Mouse (Mus musculus): Measurements from ENCODE around the gene Asic1. TPM values are rescaled to one million over a fixed set of nuclear protein-coding genes. Genes with fewer than 3 reads are reported as not detected.

Gene Asic1
- polyA plus RNA-seq, 1 experiment from 2014 or later, result 0.45 TPM

DNA sequence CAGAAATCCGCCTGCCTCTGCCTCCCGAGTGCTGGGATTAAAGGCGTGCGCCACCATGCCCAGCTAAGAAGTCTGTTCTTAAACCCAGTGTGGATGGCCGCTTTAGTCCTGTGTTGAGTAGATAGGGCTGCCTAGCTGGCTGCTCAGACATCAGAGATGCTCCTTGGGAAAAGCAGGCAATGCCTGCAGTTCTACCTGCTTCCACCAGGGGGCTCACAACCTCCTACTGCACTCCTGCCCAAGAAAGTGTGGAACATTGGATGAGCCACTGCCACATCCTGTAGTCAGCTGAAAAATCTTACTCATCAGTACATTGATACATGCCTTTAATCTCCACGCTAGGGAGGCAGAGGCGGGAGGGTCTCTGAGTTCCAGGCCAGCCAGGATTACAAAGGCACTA lies 44.7 kb downstream of the Asic1 start:
- 38% methylated on average over 7 of the region's 7 CpGs for WGBS (ENCODE audit: insufficient replicate concordance)
- no peak overlapping the region for H3K9ac ChIP-seq
- H3K4me2 ChIP-seq, result peak overlapping the region; percentile 26; the same call in 1 of the 2 replicates
- no peak overlapping the region for H3K4me3 ChIP-seq (replicated peaks)
- no peaks in the 10 kb centered on the region for H3K9me3 ChIP-seq (replicated peaks)
- peaks cover 61% of the 10 kb centered on the region for H3K4me1 ChIP-seq (replicated peaks)
- H3K36me3 ChIP-seq (replicated peaks), result peaks cover 27% of the 10 kb centered on the region
- H3K27ac ChIP-seq (replicated peaks), result peak overlapping the region; percentile 41; the same call in 1 of the 2 replicates
- no peaks in the 10 kb centered on the region for H3K27me3 ChIP-seq
- ATAC-seq (ENCODE audit: insufficient read depth), result peak; percentile 29

DNA sequence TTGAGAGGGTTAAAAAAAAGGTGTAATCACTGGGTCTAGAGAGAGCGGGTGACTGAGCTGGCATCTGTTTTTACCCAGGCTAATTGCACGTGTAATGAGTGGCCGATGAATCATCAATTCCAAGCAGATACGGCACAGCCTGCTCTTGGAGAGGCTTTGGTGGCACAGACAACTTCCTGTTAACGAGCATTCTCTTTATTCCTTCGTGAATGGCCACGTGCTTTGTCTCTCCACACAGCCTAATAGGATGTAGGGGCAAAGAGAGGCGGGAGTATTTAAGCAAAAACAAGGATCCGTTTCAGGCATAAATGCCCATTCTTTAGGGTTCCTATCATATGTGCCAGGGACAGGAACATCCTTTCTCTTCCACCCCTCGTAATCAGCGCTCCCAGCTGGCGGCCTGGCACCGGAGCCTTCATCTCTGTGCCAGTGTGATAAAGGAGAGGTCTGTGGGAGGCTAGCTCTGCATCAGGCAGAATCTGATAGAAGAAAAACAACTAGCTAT lies 45.2 kb downstream of the Asic1 start:
- peak; percentile 49 for ATAC-seq (ENCODE audit: insufficient read depth)
- peak overlapping the region; percentile 41 for H3K27ac ChIP-seq (replicated peaks)
- WGBS (ENCODE audit: insufficient replicate concordance), result 48% methylated on average over 13 of the region's 13 CpGs

DNA sequence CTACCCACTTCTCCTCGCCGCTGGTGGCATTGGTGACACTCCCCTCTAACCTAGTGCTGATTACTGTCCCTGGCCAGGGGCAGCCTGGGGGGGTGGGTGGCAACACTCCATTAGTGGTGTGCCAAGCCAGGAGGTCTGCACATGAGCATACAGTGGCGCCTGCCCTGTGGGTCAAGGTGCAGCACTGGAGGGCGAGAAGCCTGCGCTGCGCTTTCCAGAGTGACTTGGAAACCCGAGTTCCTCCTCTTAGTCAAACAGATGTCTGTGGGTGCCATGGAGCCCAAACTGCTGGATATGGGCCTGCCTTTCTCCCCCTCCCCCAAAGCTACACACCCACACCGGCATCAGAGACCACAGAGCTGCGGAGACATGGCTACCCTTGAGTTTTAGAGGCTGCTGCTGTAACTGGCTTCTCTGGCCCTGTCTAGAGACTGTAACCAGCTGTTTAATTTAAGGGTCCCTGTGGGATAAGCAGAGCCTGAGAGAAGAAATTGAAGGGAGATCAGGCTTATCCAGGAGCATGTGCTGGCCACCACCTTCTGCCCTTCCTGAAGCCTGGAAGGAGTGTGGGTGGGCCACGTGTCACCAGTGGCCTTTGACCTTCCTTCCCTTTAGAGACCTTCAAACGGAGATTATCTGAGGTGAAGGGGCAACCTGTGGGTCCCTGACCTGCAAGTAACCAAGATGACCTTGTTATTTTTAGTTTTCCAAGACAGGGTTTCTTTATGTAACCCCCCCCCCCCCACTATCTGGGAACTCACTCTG lies 46.0 kb downstream of the Asic1 start:
- peak overlapping the region; percentile 10; the same call in 1 of the 2 replicates for H3K27ac ChIP-seq (replicated peaks)
- H3K4me1 ChIP-seq (replicated peaks), result peaks cover 50% of the 10 kb centered on the region
- H3K27me3 ChIP-seq, result no peaks in the 10 kb centered on the region
- ATAC-seq (ENCODE audit: insufficient read depth), result no peak; the same call in 1 of the 2 replicates
- 66% methylated on average over 11 of the region's 11 CpGs for WGBS (ENCODE audit: insufficient replicate concordance)
- H3K4me3 ChIP-seq (replicated peaks), result no peak overlapping the region
- H3K9ac ChIP-seq, result no peak overlapping the region
- H3K36me3 ChIP-seq (replicated peaks), result peaks cover 15% of the 10 kb centered on the region
- H3K4me2 ChIP-seq, result no peak overlapping the region
- no peaks in the 10 kb centered on the region for H3K9me3 ChIP-seq (replicated peaks)

More for the DNA sequence above, 45.2 kb downstream of the Asic1 start:
- Histone ChIP-seq H3K27me3 (no peaks in the 10 kb centered on the region), H3K4me1 (replicated peaks) (peaks cover 58% of the 10 kb centered on the region), H3K4me2 (peak overlapping the region; percentile 26), H3K9me3 (replicated peaks) (no peaks in the 10 kb centered on the region), H3K36me3 (replicated peaks) (peaks cover 22% of the 10 kb centered on the region), H3K4me3 (replicated peaks) (no peak overlapping the region), H3K9ac (no peak overlapping the region)

DNA sequence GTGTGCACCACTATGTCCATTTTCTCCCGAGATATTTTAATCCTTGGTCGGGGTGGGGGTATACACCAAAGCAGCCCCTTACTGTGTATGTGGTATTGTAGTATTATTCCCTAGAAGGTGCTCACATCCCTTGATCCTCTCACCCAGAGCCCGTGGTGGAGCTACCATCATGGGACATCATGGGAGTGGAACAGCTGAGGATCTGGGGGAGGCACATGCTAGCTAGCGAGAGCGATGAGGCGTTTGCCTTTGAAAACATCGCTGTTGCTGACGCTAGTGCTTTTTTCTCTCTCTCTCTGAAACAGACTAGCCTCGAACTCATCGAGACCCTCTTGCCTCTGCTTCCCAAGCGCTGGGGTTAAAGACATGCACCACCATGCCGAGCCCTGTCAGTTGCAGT lies 46.6 kb downstream of the Asic1 start:
- WGBS (ENCODE audit: insufficient replicate concordance), result 68% methylated on average over 12 of the region's 12 CpGs
- no peak overlapping the region for H3K9ac ChIP-seq
- H3K4me2 ChIP-seq, result no peak overlapping the region
- no peak overlapping the region for H3K4me3 ChIP-seq (replicated peaks)
- H3K27me3 ChIP-seq, result no peaks in the 10 kb centered on the region
- H3K27ac ChIP-seq (replicated peaks), result no peak overlapping the region
- no peak for ATAC-seq (ENCODE audit: insufficient read depth)
- peaks cover 8% of the 10 kb centered on the region for H3K36me3 ChIP-seq (replicated peaks)
- peaks cover 47% of the 10 kb centered on the region for H3K4me1 ChIP-seq (replicated peaks)
- H3K9me3 ChIP-seq (replicated peaks), result no peaks in the 10 kb centered on the region

DNA sequence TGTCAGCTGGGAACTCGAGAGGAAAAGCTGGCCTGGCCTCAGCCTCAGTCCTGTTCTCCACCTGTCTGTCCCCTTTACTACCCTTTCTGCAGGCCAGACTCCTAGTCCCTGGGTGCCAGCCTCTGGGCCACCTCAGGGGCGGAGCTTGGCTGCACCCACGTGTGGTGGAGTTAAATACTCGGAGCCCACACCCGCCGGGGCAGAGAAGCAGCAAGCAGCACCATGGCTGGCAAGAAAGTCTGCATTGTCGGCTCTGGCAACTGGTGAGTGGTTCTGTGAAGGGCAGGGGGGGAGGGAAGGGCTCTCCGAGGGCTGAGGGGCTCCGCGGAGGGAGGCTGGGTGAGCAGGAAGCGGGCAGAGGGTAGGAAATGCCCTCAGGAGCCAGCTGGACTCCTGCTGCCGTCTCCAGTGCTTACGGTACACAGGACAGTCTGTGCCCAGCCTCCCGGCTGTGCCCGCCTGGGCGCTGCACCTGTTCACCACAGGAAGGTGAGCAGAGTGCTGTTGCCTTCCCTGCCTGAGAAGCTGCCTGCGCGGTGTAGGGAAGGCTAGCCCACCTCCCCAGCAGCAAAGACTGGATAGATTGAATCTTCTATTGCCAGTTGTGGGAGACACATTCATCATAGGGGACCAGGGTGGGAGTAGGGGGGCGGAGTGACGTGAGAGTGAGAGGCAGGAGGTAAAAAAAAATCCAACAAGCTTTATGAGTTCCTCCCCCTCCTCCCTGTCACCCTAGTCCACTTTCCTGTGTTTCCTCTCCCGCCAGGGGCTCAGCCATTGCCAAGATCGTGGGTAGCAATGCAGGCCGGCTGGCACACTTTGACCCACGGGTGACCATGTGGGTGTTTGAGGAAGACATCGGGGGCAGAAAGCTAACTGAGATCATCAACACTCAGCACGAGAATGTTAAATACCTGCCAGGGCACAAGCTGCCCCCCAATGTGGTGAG lies 47.5 kb downstream of the Asic1 start, which contains the start of gene Gpd1:
Gpd1 (plus strand) TSS at position 130 of the 949 bp plus-strand sequence.
- Histone ChIP-seq H3K4me3 (replicated peaks) (peak within 1 kb of the TSS; percentile 40), H3K4me1 (replicated peaks) (peaks cover 53% of the 10 kb centered on the region), H3K9ac (0 out of 2 replicates have a peak within 1 kb of the TSS, but pooled peaks have one; percentile 18), H3K36me3 (replicated peaks) (no peaks in the 10 kb centered on the region), H3K27me3 (0 out of 2 replicates have a peak, but pooled peaks cover 4% of the 10 kb centered on the region), H3K4me2 (peak within 1 kb of the TSS; percentile 43), H3K9me3 (replicated peaks) (no peaks in the 10 kb centered on the region), H3K27ac (replicated peaks) (peak within 1 kb of the TSS; percentile 51)
- no peak for ATAC-seq (ENCODE audit: insufficient read depth)
- 54% methylated on average over 26 of the region's 26 CpGs for WGBS (ENCODE audit: insufficient replicate concordance)

DNA sequence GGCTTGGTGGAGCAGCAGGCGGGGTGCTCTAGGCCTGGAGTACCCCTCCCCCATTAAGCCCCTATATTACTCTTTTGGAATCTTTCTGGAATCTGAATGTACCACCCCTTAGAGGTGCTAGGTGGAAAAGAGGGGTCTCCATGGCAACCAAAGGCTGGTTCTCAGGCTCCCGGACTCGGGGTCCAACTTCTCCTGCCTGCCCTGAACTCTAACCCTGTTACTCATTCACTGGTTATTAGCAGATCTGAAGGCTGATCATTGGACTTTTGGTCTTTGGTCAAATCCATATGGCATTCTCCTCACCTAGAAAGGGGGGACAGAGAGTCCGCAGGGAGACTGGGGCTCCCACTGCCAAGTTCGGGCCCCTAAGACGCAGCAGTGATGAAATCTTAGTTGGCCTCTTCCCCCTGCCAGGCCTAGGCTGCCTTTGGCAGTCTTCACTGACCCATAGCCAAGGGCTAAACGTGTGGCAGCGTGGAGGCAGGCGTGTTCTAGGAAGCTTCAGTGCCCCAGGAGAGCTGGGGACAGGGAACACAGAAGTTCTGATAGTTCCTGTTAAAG lies 48.4 kb downstream of the Asic1 start:
- Histone ChIP-seq H3K4me1 (replicated peaks) (peaks cover 53% of the 10 kb centered on the region), H3K4me3 (replicated peaks) (peak overlapping the region; percentile 40; the same call in 1 of the 2 replicates), H3K9ac (no peak overlapping the region), H3K9me3 (replicated peaks) (no peaks in the 10 kb centered on the region), H3K4me2 (peak overlapping the region; percentile 43), H3K36me3 (replicated peaks) (no peaks in the 10 kb centered on the region), H3K27me3 (0 out of 2 replicates have a peak, but pooled peaks cover 4% of the 10 kb centered on the region), H3K27ac (replicated peaks) (peak overlapping the region; percentile 63)
- no peak for ATAC-seq (ENCODE audit: insufficient read depth)
- 62% methylated on average over 9 of the region's 9 CpGs for WGBS (ENCODE audit: insufficient replicate concordance)

DNA sequence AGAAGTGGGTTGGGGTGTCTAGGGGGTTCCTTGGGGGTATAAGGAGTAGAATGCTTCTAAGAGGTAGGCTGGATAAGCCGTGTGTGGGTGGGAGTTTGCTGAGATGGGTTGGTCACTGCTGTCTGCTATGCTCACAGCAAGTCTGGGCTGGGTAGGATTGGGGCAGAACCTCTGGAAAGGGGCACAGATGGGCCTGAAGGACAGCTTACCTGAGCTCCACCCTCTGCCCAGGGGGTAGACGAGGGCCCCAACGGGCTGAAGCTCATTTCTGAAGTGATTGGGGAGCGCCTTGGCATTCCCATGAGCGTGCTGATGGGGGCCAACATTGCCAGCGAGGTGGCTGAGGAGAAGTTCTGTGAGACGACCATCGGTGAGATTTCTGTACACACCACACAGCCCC lies 49.7 kb downstream of the Asic1 start:
- Histone ChIP-seq H3K27me3 (0 out of 2 replicates have a peak, but pooled peaks cover 4% of the 10 kb centered on the region), H3K27ac (replicated peaks) (no peak overlapping the region), H3K9ac (no peak overlapping the region), H3K4me3 (replicated peaks) (no peak overlapping the region), H3K4me2 (no peak overlapping the region), H3K36me3 (replicated peaks) (no peaks in the 10 kb centered on the region), H3K9me3 (replicated peaks) (no peaks in the 10 kb centered on the region), H3K4me1 (replicated peaks) (peaks cover 55% of the 10 kb centered on the region)
- WGBS (ENCODE audit: insufficient replicate concordance), result 57% methylated on average over 8 of the region's 8 CpGs
- no peak for ATAC-seq (ENCODE audit: insufficient read depth)

DNA sequence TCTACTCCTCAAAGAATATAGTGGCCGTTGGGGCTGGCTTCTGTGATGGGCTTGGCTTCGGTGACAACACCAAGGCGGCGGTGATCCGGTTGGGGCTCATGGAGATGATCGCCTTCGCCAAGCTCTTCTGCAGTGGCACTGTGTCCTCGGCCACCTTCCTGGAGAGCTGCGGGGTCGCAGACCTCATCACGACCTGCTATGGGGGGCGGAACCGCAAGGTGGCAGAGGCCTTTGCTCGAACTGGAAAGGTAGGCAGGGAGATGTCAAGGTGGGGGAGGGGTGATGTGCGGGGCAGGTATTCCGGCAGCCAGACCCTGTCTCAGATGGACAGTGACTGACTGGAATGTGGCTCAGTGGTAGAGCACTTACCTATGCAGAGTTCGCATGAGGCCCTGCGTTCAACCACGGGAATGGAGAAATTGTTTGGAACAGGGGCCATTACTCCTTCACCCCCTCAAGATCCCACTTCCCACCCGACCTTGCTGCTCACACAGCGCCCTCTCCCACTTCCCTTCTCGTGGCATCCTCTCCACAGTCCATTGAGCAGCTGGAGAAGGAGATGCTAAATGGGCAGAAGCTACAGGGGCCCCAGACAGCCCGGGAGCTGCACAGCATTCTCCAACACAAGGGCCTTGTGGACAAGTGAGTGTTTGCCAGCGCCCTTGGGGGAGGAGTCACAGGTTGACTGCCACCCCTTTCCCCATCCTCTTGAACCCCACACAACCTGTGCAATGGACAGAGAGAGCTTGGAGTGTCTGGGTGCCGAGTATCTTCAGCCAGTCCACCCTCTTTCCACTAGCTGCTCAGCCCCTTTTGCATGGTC lies 52.0 kb downstream of the Asic1 start:
- Histone ChIP-seq H3K4me3 (replicated peaks) (no peak overlapping the region), H3K9ac (no peak overlapping the region), H3K4me2 (no peak overlapping the region), H3K27ac (replicated peaks) (no peak overlapping the region), H3K27me3 (0 out of 2 replicates have a peak, but pooled peaks cover 4% of the 10 kb centered on the region), H3K9me3 (replicated peaks) (no peaks in the 10 kb centered on the region), H3K4me1 (replicated peaks) (peaks cover 47% of the 10 kb centered on the region), H3K36me3 (replicated peaks) (no peaks in the 10 kb centered on the region)
- WGBS (ENCODE audit: insufficient replicate concordance), result 69% methylated on average over 25 of the region's 25 CpGs
- no peak for ATAC-seq (ENCODE audit: insufficient read depth)

DNA sequence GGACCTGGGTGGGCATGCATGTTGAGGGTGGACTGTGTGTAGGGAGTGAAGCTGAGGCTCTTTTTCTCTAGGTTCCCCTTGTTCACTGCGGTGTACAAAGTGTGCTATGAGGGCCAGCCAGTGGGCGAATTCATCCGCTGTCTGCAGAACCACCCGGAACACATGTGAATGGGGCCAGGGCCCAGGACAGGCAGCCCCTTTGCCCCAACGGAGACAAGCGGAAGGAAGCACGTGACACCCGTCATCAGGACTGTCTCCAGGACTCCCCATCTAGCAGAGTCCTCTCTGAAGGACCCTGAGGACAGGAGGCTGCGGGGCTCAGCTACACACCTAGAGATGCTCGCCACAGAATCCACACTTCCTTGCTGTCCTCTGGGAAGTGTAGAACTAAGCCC lies 52.9 kb downstream of the Asic1 start:
- Histone ChIP-seq H3K4me3 (replicated peaks) (no peak overlapping the region), H3K4me2 (peak overlapping the region; percentile 85), H3K9ac (no peak overlapping the region), H3K27me3 (0 out of 2 replicates have a peak, but pooled peaks cover 4% of the 10 kb centered on the region), H3K4me1 (replicated peaks) (peaks cover 44% of the 10 kb centered on the region), H3K9me3 (replicated peaks) (no peaks in the 10 kb centered on the region), H3K27ac (replicated peaks) (peak overlapping the region; percentile 84), H3K36me3 (replicated peaks) (peaks cover 8% of the 10 kb centered on the region)
- 43% methylated on average over 10 of the region's 10 CpGs for WGBS (ENCODE audit: insufficient replicate concordance)
- ATAC-seq (ENCODE audit: insufficient read depth), result no peak

Measured in liver, embryonic 15.5 days (tissue).